ENCODE assay signal across 9 mouse cellular contexts in the genomic region with DNA sequence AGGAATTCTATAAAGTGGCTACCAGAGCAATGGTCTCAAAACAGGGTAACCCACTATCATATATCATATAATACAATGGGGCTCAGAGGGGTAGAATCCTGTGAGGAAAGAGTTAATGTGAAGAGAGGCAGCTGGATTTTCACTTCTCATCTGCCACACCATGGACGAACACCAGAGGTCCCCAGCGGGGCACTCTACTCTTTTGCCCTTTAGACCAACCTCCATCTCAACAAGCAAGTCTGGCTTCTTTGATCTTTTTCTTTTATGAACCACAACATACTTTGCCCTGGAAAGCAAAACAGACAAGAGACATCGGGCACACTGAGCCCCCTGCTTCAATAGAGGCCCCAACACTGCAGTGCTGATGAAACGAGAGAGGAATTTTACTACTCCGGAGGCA.
DNase-seq lines count a peak whose midpoint lies in the region; ATAC-seq lines count a peak whose summit lies in the region.
"Had no signal": no experiment of that assay in that cellular context is flagged by ENCODE, and none has a peak within 500 bp of the region (broad histone marks: within the 10 kb centered on the region; RNA-seq: fewer than 3 reads in every experiment).

No protein-coding gene starts in this region.

- no peak overlapping the region for H3K27ac ChIP-seq in midbrain, embryonic 11.5 days (ENCODE audit: low read depth, low read length)
- H3K27ac ChIP-seq in midbrain, embryonic 13.5 days, result no peak overlapping the region
- no peak overlapping the region for H3K27ac ChIP-seq in embryonic facial prominence, embryonic 13.5 days
- no peak overlapping the region for H3K27ac ChIP-seq in stomach, embryonic 16.5 days (ENCODE audit: low read length)

- 25% methylated on average over 5 of the region's 5 CpGs for WGBS in midbrain, embryonic 11.5 days
- WGBS in midbrain, embryonic 13.5 days, result 28% methylated on average over 5 of the region's 5 CpGs
- WGBS in embryonic facial prominence, embryonic 13.5 days, result 17% methylated on average over 5 of the region's 5 CpGs
- 17% methylated on average over 5 of the region's 5 CpGs for WGBS in large intestine, adult 2 months
- WGBS in stomach, embryonic 16.5 days, result 21% methylated on average over 5 of the region's 5 CpGs

- peak; percentile 89 for DNase-seq in midbrain, embryonic 11.5 days (ENCODE audit: low spot score, missing footprints)
- DNase-seq in T-cell, adult 2 months (ENCODE audit: low spot score), result peak; percentile 59
- DNase-seq in large intestine, adult 2 months (ENCODE audit: low read depth, low spot score), result peak; percentile 0

- H3K27me3 ChIP-seq in midbrain, embryonic 11.5 days (ENCODE audit: control insufficient read depth, insufficient read depth, low read length), result no peaks in the 10 kb centered on the region
- no peaks in the 10 kb centered on the region for H3K27me3 ChIP-seq in midbrain, embryonic 13.5 days
- H3K27me3 ChIP-seq in embryonic facial prominence, embryonic 13.5 days, result no peaks in the 10 kb centered on the region
- no peaks in the 10 kb centered on the region for H3K27me3 ChIP-seq in stomach, embryonic 16.5 days (ENCODE audit: control insufficient read depth, insufficient read depth, low read length)

- no peak for ATAC-seq in midbrain, embryonic 11.5 days (ENCODE audit: low FRiP score)
- ATAC-seq in midbrain, embryonic 13.5 days, result no peak
- ATAC-seq in embryonic facial prominence, embryonic 13.5 days (ENCODE audit: insufficient number of reproducible peaks, insufficient read depth, low FRiP score, low TSS enrichment, low read depth), result no peak
- no peak for ATAC-seq in stomach, embryonic 16.5 days (ENCODE audit: insufficient read depth, low FRiP score)
- no peak for ATAC-seq in frontal cortex, adult (ENCODE audit: low TSS enrichment)

- H3K9me3 ChIP-seq in midbrain, embryonic 11.5 days (ENCODE audit: control insufficient read depth, low read length), result no peaks in the 10 kb centered on the region
- H3K9me3 ChIP-seq in midbrain, embryonic 13.5 days, result no peaks in the 10 kb centered on the region
- H3K9me3 ChIP-seq in embryonic facial prominence, embryonic 13.5 days, result no peaks in the 10 kb centered on the region
- H3K9me3 ChIP-seq in stomach, embryonic 16.5 days (replicated peaks; ENCODE audit: control insufficient read depth, low read length), result no peaks in the 10 kb centered on the region
- H3K9me3 ChIP-seq: megakaryocyte, embryonic 14.5 days had no signal

- no peaks in the 10 kb centered on the region for H3K4me1 ChIP-seq in midbrain, embryonic 11.5 days (ENCODE audit: control insufficient read depth, insufficient read depth, low read length)
- H3K4me1 ChIP-seq in midbrain, embryonic 13.5 days (replicated peaks), result no peaks in the 10 kb centered on the region
- no peaks in the 10 kb centered on the region for H3K4me1 ChIP-seq in embryonic facial prominence, embryonic 13.5 days
- no peaks in the 10 kb centered on the region for H3K4me1 ChIP-seq in stomach, embryonic 16.5 days (ENCODE audit: control insufficient read depth, insufficient read depth, low read length)
- H3K4me1 ChIP-seq: megakaryocyte, embryonic 14.5 days had no signal

- H3K4me3 ChIP-seq in midbrain, embryonic 11.5 days (ENCODE audit: low read depth, low read length), result no peak overlapping the region
- H3K4me3 ChIP-seq in midbrain, embryonic 13.5 days (replicated peaks), result no peak overlapping the region
- no peak overlapping the region for H3K4me3 ChIP-seq in embryonic facial prominence, embryonic 13.5 days
- no peak overlapping the region for H3K4me3 ChIP-seq in stomach, embryonic 16.5 days (replicated peaks; ENCODE audit: low read length)
- H3K4me3 ChIP-seq: erythroblast, embryonic 14.5 days; megakaryocyte, embryonic 14.5 days had no signal

- H3K4me2 ChIP-seq in midbrain, embryonic 11.5 days, result 0 out of 2 replicates have a peak overlapping the region, but pooled peaks have one; percentile 15
- H3K4me2 ChIP-seq in midbrain, embryonic 13.5 days (replicated peaks), result no peak overlapping the region
- peak overlapping the region; percentile 26 for H3K4me2 ChIP-seq in embryonic facial prominence, embryonic 13.5 days
- 0 out of 2 replicates have a peak overlapping the region, but pooled peaks have one; percentile 6 for H3K4me2 ChIP-seq in stomach, embryonic 16.5 days (ENCODE audit: low read depth, low read length)

- no peaks in the 10 kb centered on the region for H3K36me3 ChIP-seq in midbrain, embryonic 11.5 days (ENCODE audit: control insufficient read depth, insufficient read depth, low read length)
- H3K36me3 ChIP-seq in midbrain, embryonic 13.5 days, result no peaks in the 10 kb centered on the region
- H3K36me3 ChIP-seq in embryonic facial prominence, embryonic 13.5 days, result no peaks in the 10 kb centered on the region
- H3K36me3 ChIP-seq in stomach, embryonic 16.5 days (ENCODE audit: control insufficient read depth, insufficient read depth, low read length), result no peaks in the 10 kb centered on the region

- no peak overlapping the region for H3K9ac ChIP-seq in midbrain, embryonic 11.5 days (ENCODE audit: low read length)
- no peak overlapping the region for H3K9ac ChIP-seq in midbrain, embryonic 13.5 days (replicated peaks)
- no peak overlapping the region for H3K9ac ChIP-seq in embryonic facial prominence, embryonic 13.5 days
- H3K9ac ChIP-seq in stomach, embryonic 16.5 days (ENCODE audit: low read length), result no peak overlapping the region

Comparison
In these comparisons a context has a peak if more than half of its experiments do, and no peak if none do; other contexts are left out.
1. DNase-seq: peak in every context shown above with its lines; median percentile 89 in midbrain, embryonic 11.5 days; 59 in T-cell, adult 2 months; 0 in large intestine, adult 2 months.